Comparison of ENCODE assay signal across 8 mouse cellular contexts in genomic region chr16:58669917-58670630, GRCm38 (mm10). TPM values are rescaled to one million over a fixed set of nuclear protein-coding genes. Genes with fewer than 3 reads are reported as not detected.
DNase-seq lines count a peak whose midpoint lies in the region; ATAC-seq lines count a peak whose summit lies in the region.

Gene Cpox, plus strand, starts transcription at chr16:58670292.

- WGBS in hindbrain, embryonic 13.5 days: under 1% methylated on average over 51 of the region's 51 CpGs

- peak; percentile 76 for DNase-seq in NIH3T3 (ENCODE audit: low read depth)
- peak; percentile 87 to 89 for DNase-seq in cerebellum, postnatal 10 days
- DNase-seq in frontal cortex, postnatal 14 days (ENCODE audit: low spot score in 2 of 2): peak; percentile 65 to 71
- DNase-seq in layer of hippocampus, postnatal 25 days (ENCODE audit: extremely low spot score in 1 of 2, low spot score in 1 of 2): peak; percentile 73 to 83
- DNase-seq in lung, postnatal 25 days (ENCODE audit: low spot score): peak; percentile 82
- DNase-seq in retina, embryonic 14.5 days (ENCODE audit: low spot score): peak; percentile 84
- DNase-seq in thymus, postnatal 4 days: peak; percentile 84

- H3K9me3 ChIP-seq in hindbrain, embryonic 13.5 days: no peaks in the 10 kb centered on the region

- H3K9ac ChIP-seq in hindbrain, embryonic 13.5 days: peak within 1 kb of the TSS; percentile 86

- no peaks in the 10 kb centered on the region for H3K27me3 ChIP-seq in hindbrain, embryonic 13.5 days

- peak; percentile 99 for ATAC-seq in hindbrain, embryonic 13.5 days (ENCODE audit: low FRiP score)

- peaks cover 11% of the 10 kb centered on the region for H3K4me1 ChIP-seq in hindbrain, embryonic 13.5 days (replicated peaks)

- peak within 1 kb of the TSS; percentile 89 for H3K4me3 ChIP-seq in hindbrain, embryonic 13.5 days

- peaks cover 20% of the 10 kb centered on the region for H3K36me3 ChIP-seq in hindbrain, embryonic 13.5 days

- peak within 1 kb of the TSS; percentile 75 for H3K4me2 ChIP-seq in hindbrain, embryonic 13.5 days

- peak within 1 kb of the TSS; percentile 88 for H3K27ac ChIP-seq in hindbrain, embryonic 13.5 days

RNA-seq across cellular contexts. Expression of gene Cpox, which starts in this region (rescaled TPM):
- 10.6 and 10.8 TPM in 2 replicates for polyA plus RNA-seq in hindbrain, embryonic 13.5 days (2015; fragmentation: Nextera tagmentation; extraction: Ambion mirVana)
- 10 to 100 TPM; 52.1 to 53.7 TPM for total RNA-seq in layer of hippocampus, postnatal 25 days (2021)

Comparison
In these comparisons a context has a peak if more than half of its experiments do, and no peak if none do; other contexts are left out.
1. Peak in every context shown above with its lines: DNase-seq, ATAC-seq, H3K4me3 ChIP-seq and H3K27ac ChIP-seq.